Mouse (Mus musculus) left cerebral cortex, postnatal 25 days (tissue): ENCODE measurements at regions not wholly inside any gene's neighbourhood (a gene's known extent, or its start where the extent isn't known, plus 50 kb on each side); places are given as distances from the start of the nearest gene placed in this dataset.

ENCODE experiments used
- DNase-seq, 2 experiments: peaks; one replicate each; pipeline ENCODE4 v3.0.0; 2022; ENCODE audit warnings: low spot score in 2 of 2, mixed read lengths in 1 of 2
- intact Hi-C: fragments of 180-260 bp; cut with DNase I; formaldehyde crosslinking; loops from one replicate; pipeline ENCODE4 v1.15.1; 2025

DNA sequence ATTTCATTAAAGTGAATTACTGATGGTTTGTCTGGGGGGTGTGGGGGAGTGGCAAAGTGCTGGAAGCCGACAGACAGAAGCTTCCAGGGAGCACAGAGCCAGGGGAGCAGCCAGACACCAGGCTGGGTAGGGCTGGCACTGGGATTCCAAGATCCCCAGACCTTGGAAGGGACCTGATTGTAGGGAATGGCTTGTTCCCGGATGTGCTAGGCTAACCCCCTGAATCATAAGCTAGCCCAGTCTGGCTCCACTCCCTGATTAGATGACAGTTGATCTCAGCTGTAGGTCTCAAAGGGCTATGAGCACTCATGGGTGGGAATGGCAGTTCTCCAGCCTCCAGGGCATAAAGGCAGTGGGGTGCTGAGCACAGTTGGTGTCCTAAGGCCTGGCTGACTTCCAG lies 94.8 kb upstream of the Ret start:
- DNase-seq = no peak
- intact Hi-C loops = no loop called here

DNA sequence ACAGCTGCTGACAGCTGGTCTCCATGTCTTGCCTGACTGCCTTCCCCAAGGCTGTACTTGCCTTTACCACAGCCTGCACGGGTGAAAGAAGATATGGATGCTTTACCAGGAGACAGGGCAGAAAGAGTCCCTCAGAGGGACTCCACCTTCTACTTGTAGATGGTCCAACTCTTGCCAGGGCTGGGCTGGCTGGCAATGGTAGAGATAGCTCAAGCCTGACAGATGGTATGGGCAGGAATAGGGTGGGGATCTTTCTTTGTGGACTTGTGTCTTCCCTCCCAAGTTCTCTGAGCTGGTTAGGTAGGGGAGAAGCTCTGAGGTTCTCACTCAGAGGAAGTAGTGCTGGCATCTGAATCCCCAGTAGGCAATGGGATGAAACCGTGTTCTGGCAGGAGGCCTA lies 93.9 kb upstream of the Ret start:
- intact Hi-C loops = no loop called here
- no peak for DNase-seq

DNA sequence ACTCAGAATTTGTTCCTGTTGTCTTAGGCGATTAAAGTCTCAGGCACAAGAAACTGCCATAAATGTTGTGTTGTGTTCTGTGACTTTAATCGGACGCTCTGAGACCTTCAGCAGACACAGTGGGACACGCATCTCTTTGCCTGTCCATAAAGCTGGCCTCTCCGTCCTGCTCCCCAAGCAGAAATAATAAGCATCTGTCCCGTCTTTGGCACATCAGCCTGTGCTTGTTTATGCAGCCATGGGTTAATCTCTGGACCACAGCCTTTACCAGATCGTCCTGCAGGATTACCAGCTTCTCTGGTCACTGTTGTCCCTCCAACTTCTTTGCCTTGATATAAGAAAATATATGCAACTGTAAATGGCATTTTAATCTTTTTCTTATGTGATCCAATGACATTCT lies 87.7 kb upstream of the Ret start:
- no peak for DNase-seq
- intact Hi-C loops = no loop called here

DNA sequence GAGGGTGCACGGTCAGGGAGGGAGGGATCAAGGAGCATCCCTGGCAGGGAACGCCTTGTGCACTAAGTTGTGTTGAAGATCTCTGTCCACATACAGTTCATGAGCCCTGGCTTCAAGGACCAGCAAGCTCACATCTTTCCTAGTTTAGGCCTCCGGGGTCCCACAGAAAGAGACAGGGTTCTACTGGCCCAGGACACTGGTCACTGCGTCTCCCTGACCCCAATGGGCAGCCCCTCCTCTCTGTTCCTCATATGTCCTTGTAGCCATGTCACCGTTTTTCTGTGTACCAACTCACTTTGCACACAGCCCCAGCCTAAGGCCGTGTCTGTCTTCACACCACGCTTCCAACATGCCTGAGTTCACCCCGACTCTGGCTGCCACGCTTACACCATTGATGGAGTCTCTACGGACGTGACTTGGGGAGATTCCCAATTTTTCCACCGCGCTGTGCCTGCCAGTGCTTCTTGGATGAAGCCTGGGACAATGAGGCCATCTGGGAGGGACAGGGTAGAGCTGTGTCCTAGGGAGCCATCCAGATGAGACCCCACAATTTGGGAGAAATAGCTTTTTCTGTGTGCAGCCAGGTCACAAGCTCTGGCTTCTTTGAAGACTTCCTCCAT lies 86.5 kb upstream of the Ret start:
- intact Hi-C loops = no loop called here

DNA sequence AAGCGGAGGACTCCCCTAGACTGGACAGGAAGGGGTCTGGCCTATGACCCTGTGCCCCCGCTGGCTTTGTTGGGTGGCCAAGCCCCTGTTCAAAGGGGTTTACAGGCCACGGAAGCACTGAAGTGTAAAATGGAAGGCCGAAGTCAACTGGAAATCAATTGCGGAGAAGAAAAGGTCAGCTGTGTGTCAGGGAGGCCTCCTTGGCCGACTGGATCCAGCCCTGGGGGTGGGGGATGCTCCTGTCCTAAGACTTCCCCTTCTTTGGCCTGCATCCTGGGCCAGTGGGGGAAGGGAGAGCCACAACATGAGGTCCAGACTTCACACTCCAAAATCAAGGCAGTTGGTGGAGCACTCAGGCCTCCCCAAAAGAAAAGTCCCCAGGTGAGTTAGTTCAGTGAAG lies 66.4 kb upstream of the Ret start:
- intact Hi-C loops = no loop called here

More for the DNA sequence above, 86.5 kb upstream of the Ret start:
- no peak for DNase-seq

DNA sequence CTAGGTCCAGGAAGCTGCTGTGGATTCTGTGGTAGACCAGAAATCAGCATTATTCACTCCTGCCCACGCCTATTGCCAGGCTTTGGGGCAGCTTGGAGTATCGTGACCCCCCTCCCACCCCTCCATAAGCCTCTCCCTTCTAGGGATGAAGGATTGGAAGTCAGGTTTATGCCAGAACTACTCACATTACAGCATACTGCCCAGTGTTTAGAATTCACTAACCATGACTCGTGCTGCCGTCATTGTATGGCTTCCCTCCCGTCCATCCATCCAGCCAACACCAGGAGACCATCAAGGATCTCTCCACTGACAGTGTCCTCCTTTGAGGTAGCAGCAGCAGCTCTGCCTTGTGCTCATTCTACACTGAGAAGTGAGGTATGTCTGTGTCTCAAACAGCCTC lies 62.4 kb upstream of the Ret start:
- no peak for DNase-seq
- intact Hi-C loops = no loop called here

More for the DNA sequence above, 66.4 kb upstream of the Ret start:
- no peak for DNase-seq

DNA sequence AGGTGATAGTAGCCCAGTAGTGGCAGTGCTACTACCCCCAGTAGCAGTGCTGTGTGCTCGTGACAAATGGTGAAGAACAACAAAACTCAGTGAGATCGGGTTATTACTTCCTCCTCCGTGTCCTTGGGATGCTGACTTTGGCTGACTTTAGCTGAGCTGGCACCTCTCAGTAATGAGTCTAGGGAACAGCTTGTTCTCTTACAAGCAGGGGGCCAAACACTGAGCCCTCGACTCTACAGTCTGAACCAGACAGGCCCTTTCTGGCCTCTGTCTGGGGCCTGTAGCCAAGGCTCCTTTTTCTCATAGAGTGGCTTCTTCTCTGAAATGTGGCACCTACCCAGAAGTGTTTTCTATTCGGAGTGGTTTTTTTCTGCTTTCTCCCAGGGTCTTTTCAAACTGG lies 57.4 kb upstream of the Ret start:
- no peak for DNase-seq
- intact Hi-C loops = no loop called here

DNA sequence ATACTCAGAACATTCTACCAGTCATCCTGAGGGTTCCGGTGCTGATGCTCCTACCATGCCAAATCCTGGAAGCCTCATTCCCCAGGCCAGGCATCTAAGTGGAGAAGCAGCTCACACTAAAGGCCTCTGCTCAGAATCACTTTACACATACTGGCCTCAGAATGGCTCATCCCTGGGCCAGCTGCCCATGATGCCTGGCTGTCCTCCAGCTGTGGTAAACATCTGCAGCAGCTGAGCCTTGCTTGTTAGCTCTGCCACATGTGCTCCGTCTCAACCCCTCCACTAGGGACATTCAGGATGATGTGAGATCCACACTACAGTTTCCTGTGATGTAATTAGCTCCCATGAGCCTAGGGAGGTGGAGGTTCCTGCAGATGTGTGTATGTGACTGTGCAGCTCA lies 55.2 kb upstream of the Ret start:
- intact Hi-C loops = no loop called here
- DNase-seq = no peak

DNA sequence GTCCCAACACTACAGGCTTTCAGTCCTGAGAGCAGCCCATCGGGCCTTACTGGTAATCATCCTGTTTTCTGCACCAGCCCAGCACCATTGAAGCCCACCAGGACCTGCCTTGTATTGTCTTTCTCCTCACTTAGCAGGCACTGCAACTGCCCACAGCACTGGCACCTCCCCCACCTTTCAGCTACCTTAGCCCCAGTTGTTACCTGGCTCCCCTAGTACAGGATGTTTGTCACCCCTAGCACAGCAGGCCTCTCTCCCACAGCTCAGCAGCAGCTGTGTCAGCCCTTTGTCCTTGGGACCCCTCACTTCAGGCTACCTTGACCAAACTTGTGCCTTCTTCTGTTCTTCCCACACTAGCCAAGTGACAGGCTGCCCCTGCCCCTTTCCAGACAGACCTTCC lies 53.6 kb upstream of the Ret start:
- intact Hi-C loops = no loop called here
- DNase-seq = no peak

DNA sequence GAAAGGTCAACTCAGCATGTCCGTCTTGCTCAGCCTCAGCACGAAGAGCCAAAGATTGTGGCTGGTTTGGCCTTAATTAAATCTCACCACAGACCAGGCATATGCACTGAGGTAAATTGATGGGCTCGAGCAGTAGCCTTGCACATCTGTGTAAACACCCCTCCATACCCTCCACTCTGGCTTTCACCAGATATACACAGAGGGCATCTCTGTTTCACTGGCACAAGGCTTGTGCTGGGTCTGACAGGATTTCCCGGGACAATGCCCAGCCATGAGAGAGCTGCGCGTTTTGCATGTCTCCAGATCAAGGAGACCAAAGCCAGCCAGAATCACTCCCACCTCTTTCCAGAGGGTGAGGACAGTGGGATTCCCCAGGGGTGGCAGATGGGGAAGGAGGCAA lies 52.5 kb upstream of the Ret start:
- intact Hi-C loops = no loop called here
- no peak for DNase-seq
